Mouse (Mus musculus) T-cell, adult 2 months (primary cell): ENCODE measurements at regions not wholly inside any gene's neighbourhood (a gene's known extent, or its start where the extent isn't known, plus 50 kb on each side); places are given as distances from the start of the nearest gene placed in this dataset.

Source experiments
- DNase-seq: peaks from one replicate; pipeline ENCODE4 v3.0.0; 2022; ENCODE audit warnings: low spot score

GRCm38 (mm10) chr2:179013891-179014593 is 428.2 kb upstream of the Cdh4 start:
- no peak for DNase-seq

- DNase-seq = no peak
Observed at GRCm38 (mm10) chr2:179022675-179023194, 419.5 kb upstream of the Cdh4 start.

- no peak for DNase-seq
Observed at GRCm38 (mm10) chr2:179024225-179024624, 418.0 kb upstream of the Cdh4 start.

- no peak for DNase-seq
Observed at GRCm38 (mm10) chr2:179033171-179033570, 409.1 kb upstream of the Cdh4 start.

- no peak for DNase-seq
Observed at GRCm38 (mm10) chr2:179035446-179035845, 406.8 kb upstream of the Cdh4 start.

- no peak for DNase-seq
Observed at GRCm38 (mm10) chr2:179039697-179040096, 402.5 kb upstream of the Cdh4 start.

GRCm38 (mm10) chr2:179043671-179044070 is 398.6 kb upstream of the Cdh4 start:
- DNase-seq = no peak

GRCm38 (mm10) chr2:179045361-179045760 is 396.9 kb upstream of the Cdh4 start:
- no peak for DNase-seq

GRCm38 (mm10) chr2:179054441-179054840 is 387.8 kb upstream of the Cdh4 start:
- DNase-seq = no peak

GRCm38 (mm10) chr2:179064616-179065015 is 377.6 kb upstream of the Cdh4 start:
- DNase-seq = no peak

GRCm38 (mm10) chr2:179069520-179069919 is 372.7 kb upstream of the Cdh4 start:
- no peak for DNase-seq

- DNase-seq = no peak
Observed at GRCm38 (mm10) chr2:179070346-179070745, 371.9 kb upstream of the Cdh4 start.

GRCm38 (mm10) chr2:179080462-179081274 is 361.6 kb upstream of the Cdh4 start:
- no peak for DNase-seq

GRCm38 (mm10) chr2:179086915-179087314 is 355.3 kb upstream of the Cdh4 start:
- DNase-seq = no peak

- no peak for DNase-seq
Observed at GRCm38 (mm10) chr2:179091480-179091879, 350.8 kb upstream of the Cdh4 start.

GRCm38 (mm10) chr2:179093996-179094395 is 348.2 kb upstream of the Cdh4 start:
- DNase-seq = no peak

- no peak for DNase-seq
Observed at GRCm38 (mm10) chr2:179095981-179096380, 346.2 kb upstream of the Cdh4 start.

GRCm38 (mm10) chr2:179096861-179097260 is 345.4 kb upstream of the Cdh4 start:
- no peak for DNase-seq

GRCm38 (mm10) chr2:179099783-179100182 is 342.4 kb upstream of the Cdh4 start:
- DNase-seq = no peak

GRCm38 (mm10) chr2:179103114-179103513 is 339.1 kb upstream of the Cdh4 start:
- DNase-seq = no peak

GRCm38 (mm10) chr2:179112951-179113350 is 329.3 kb upstream of the Cdh4 start:
- no peak for DNase-seq

- DNase-seq = no peak
Observed at GRCm38 (mm10) chr2:179128018-179128417, 314.2 kb upstream of the Cdh4 start.

- DNase-seq = no peak
Observed at GRCm38 (mm10) chr2:179128432-179128831, 313.8 kb upstream of the Cdh4 start.
